Mouse (Mus musculus): Measurements from ENCODE around the gene Ankle2.
A peak's percentile ranks its signal among the peaks of the same experiment; 100 is the strongest.

DNA sequence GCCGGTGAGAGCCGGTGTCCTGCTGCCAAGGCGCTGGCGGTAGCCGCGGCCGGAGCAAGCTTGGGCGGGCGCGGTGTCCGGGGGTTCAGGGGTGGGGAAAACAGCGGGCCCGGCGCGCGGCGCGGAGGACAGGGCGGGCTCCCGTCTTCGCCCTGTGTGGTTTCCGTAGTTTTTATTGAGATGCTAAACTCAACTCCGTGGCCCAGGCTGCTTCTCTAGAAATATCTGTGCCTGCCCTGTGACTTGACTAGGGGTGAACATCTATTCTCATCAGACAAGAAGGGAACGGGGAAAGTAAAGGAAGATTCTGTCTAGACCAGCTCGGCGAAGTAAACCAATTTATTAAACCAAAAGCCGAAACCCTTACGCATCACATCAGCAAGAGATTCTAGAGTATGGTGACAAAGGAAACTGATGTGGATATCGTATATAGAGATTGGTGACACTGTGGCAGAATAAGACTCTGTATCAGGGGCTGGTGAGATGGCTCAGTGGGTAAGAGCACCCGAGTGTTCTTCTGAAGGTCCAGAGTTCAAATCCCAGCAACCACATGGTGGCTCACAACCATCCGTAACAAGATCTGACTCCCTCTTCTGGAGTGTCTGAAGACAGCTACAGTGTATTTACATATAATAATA, 55.8 kb downstream of the Ankle2 start:
- TF ChIP-seq CTCF (conservative IDR thresholded peaks at IDR 0.05 in 1 of 2, IDR thresholded peaks at IDR 0.05 in 1 of 2; ENCODE audit: low read depth in 2 of 2, low read length in 2 of 2): no peak
- no peak for TF ChIP-seq EP300 (IDR thresholded peaks at IDR 0.05; ENCODE audit: low read length)
- no peak for TF ChIP-seq JUND (conservative IDR thresholded peaks at IDR 0.05; ENCODE audit: low read depth, low read length)
- no peak; the same call in none of the 2 replicates for TF ChIP-seq HCFC1 (IDR thresholded peaks at IDR 0.05; ENCODE audit: low read depth, low read length)
- TF ChIP-seq TCF12 (IDR thresholded peaks at IDR 0.05; ENCODE audit: low read depth, low read length): no peak
- TF ChIP-seq NRF1 (IDR thresholded peaks at IDR 0.05; ENCODE audit: low read depth, low read length): no peak
- TF ChIP-seq E2F4 (IDR thresholded peaks at IDR 0.05; ENCODE audit: insufficient replicate concordance, low read depth, low read length): peak; percentile 65; the same call in 1 of the 2 replicates
- no peak for TF ChIP-seq MAZ (IDR thresholded peaks at IDR 0.05; ENCODE audit: low read depth, low read length)
- TF ChIP-seq ZNF384 (IDR thresholded peaks at IDR 0.05; ENCODE audit: low read depth, low read length): no peak
- TF ChIP-seq USF1 (IDR thresholded peaks at IDR 0.05; ENCODE audit: low read depth, low read length): no peak
- TF ChIP-seq POLR2A (IDR thresholded peaks at IDR 0.05; ENCODE audit: low read depth, low read length): no peak
- no peak for TF ChIP-seq KAT2A (IDR thresholded peaks at IDR 0.05; ENCODE audit: insufficient replicate concordance, low read length)
- TF ChIP-seq UBTF (IDR thresholded peaks at IDR 0.05; ENCODE audit: low read depth, low read length): no peak
